Mouse (Mus musculus) kidney, adult 2 months (tissue): Measurements from ENCODE around the gene Rnf216.

Experiments
- CTCF ChIP-seq: fragments of 200-500 bp; conservative IDR thresholded peaks from 2 replicates; pipeline ENCODE4 v1.5.1; 2011; ENCODE audit warnings: low read depth, mild to moderate bottlenecking, control low read depth, low read length, moderate library complexity, mixed read lengths; ENCODE audit not compliant: insufficient read depth, insufficient read length
- POLR2A ChIP-seq: fragments of 200-500 bp; IDR thresholded peaks from one replicate; pipeline ENCODE4 v1.6.1; 2011; ENCODE audit warnings: low read depth, low read length, control low read depth

DNA sequence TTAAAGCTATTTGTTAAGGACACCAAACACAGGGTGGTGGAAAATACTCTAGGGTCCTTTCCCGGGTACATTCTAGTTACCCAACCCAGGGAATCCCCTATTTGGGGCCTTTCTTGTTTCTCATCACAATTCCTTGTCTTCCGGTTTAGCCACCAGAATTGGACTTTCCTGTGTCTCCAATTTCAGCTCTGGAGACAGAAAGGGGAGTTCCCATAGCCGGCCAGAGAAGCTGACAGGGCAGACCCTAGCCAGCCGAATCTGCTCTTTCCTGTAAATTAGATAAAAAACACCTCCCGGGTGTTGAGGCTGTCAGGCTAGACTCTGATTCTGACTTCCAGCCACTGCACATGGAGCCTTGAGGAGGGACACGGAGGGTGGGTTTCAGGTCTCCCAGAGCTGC is 163.2 kb downstream of the Rnf216 start:
- TF ChIP-seq POLR2A (no peak), CTCF (no peak)
